Mouse (Mus musculus): ENCODE results near the gene Mef2b.

- no peak for TF ChIP-seq CTCF (IDR thresholded peaks at IDR 0.05; ENCODE audit: low read depth)
- no peak for TF ChIP-seq EP300 (IDR thresholded peaks at IDR 0.05; ENCODE audit: low read depth)
These were observed 2.9 kb upstream of the Mef2b start for GRCm38 (mm10) chr8:70136591-70136990.

All from liver, embryonic 14.5 days (tissue).